Mouse (Mus musculus): Measurements from ENCODE around the gene Ctsa. TPM values are rescaled to one million over a fixed set of nuclear protein-coding genes. Genes with fewer than 3 reads are reported as not detected.

Gene Ctsa
- polyA plus RNA-seq, 1 experiment: 12.4 TPM

DNA sequence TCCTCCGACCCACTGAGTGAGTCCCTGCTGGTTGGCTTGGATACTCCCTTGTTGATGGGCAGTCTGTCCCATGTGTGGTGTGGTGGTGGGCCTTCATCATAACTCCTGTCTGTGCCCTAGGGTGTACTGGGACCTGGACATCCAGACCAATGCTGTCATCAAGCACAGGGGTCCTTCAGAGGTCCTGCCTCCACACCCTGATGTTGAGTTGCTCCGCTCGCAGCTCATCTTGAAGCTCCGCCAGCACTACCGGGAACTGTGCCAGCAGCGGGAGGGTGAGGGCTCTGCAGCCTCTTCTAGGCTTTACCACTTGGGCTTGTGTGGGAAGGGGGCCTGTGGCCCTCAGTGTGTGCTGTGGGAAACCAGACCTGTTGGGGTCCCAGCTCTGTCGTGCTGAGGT is 53.1 kb downstream of the Ctsa start:
- TF ChIP-seq GATA1 (IDR thresholded peaks at IDR 0.05; ENCODE audit: low read length): no peak

GRCm38 (mm10) chr2:164886617-164887016 is 53.9 kb downstream of the Ctsa start:
- no peak for TF ChIP-seq GATA1 (IDR thresholded peaks at IDR 0.05; ENCODE audit: low read length)

GRCm38 (mm10) chr2:164888996-164889395 is 56.3 kb downstream of the Ctsa start:
- TF ChIP-seq GATA1 (IDR thresholded peaks at IDR 0.05; ENCODE audit: low read length): no peak

- TF ChIP-seq GATA1 (IDR thresholded peaks at IDR 0.05; ENCODE audit: low read length): no peak
Observed at GRCm38 (mm10) chr2:164889960-164890359, 57.3 kb downstream of the Ctsa start.

Other genes starting within 250 kb of the Ctsa start
- gene Wfdc6a, start 247.4 kb upstream of the Ctsa start, polyA plus RNA-seq (2012): not detected in 2 replicates
- gene Eppin, start 239.3 kb upstream of the Ctsa start, polyA plus RNA-seq (2012): not detected in 2 replicates
- gene Wfdc6b, start 219.4 kb upstream of the Ctsa start, polyA plus RNA-seq (2012): not detected in 2 replicates
- not detected in 2 replicates for gene Wfdc8, start 219.2 kb upstream of the Ctsa start, polyA plus RNA-seq (2012)
- gene Wfdc16, start 194.1 kb upstream of the Ctsa start, polyA plus RNA-seq (2012): not detected in 2 replicates
- not detected in 2 replicates for gene Wfdc10, start 176.8 kb upstream of the Ctsa start, polyA plus RNA-seq (2012)
- not detected in 2 replicates for gene Wfdc9, start 176.3 kb upstream of the Ctsa start, polyA plus RNA-seq (2012)
- gene Wfdc11, start 158.8 kb upstream of the Ctsa start, polyA plus RNA-seq (2012): not detected in 2 replicates
- not detected in 2 replicates for gene Wfdc13, start 147.8 kb upstream of the Ctsa start, polyA plus RNA-seq (2012)
- not detected in 2 replicates for gene Spint4, start 134.4 kb upstream of the Ctsa start, polyA plus RNA-seq (2012)
- gene Spint5, start 117.6 kb upstream of the Ctsa start, polyA plus RNA-seq (2012): not detected in 2 replicates
- 0.03 and 0.04 TPM in 2 replicates for gene Wfdc3, start 86.9 kb upstream of the Ctsa start, polyA plus RNA-seq (2012)
- 131 and 212 TPM in 2 replicates for gene Dnttip1, start 86.9 kb upstream of the Ctsa start, polyA plus RNA-seq (2012)
- gene Ube2c, start 63.0 kb upstream of the Ctsa start, polyA plus RNA-seq (2012): 170 and 261 TPM in 2 replicates
- gene Tnnc2, start 52.9 kb upstream of the Ctsa start, polyA plus RNA-seq (2012): not detected in 2 replicates
- gene Snx21, start 47.0 kb upstream of the Ctsa start, polyA plus RNA-seq (2012): 3.9 and 5.2 TPM in 2 replicates
- 34.2 and 58.7 TPM in 2 replicates for gene Acot8, start 28.0 kb upstream of the Ctsa start, polyA plus RNA-seq (2012)
- gene Zswim3, start 27.8 kb upstream of the Ctsa start, polyA plus RNA-seq (2012): 1.6 TPM in 2 replicates
- 29.9 and 31.4 TPM in 2 replicates for gene Zswim1, start 10.2 kb upstream of the Ctsa start, polyA plus RNA-seq (2012)
- gene Spata25, start 4.3 kb upstream of the Ctsa start, polyA plus RNA-seq (2012): not detected in 2 replicates
- gene Neurl2, start 583 bp downstream of the Ctsa start, polyA plus RNA-seq (2012): 0.08 TPM in 1 of 2 replicates, not detected in the other
- gene Pltp, start 24.8 kb downstream of the Ctsa start, polyA plus RNA-seq (2012): not detected in 2 replicates
- 110 and 119 TPM in 2 replicates for gene Pcif1, start 46.4 kb downstream of the Ctsa start, polyA plus RNA-seq (2012)
- 58.2 and 59.2 TPM in 2 replicates for gene Zfp335, start 78.9 kb downstream of the Ctsa start, polyA plus RNA-seq (2012)
- 0.03 and 0.05 TPM in 2 replicates for gene Mmp9, start 107.9 kb downstream of the Ctsa start, polyA plus RNA-seq (2012)
- gene Slc12a5, start 127.9 kb downstream of the Ctsa start, polyA plus RNA-seq (2012): 0.31 and 0.41 TPM in 2 replicates
- 50.0 and 58.3 TPM in 2 replicates for gene Ncoa5, start 202.0 kb downstream of the Ctsa start, polyA plus RNA-seq (2012)
- gene Cd40, start 222.8 kb downstream of the Ctsa start, polyA plus RNA-seq (2012): not detected in 2 replicates

Data from G1E-ER4 (cell line).